Mouse (Mus musculus) liver, embryonic 14.5 days (tissue): ENCODE results near the gene Rangap1.

Experiments
- CTCF ChIP-seq: IDR thresholded peaks from 2 replicates; pipeline ENCODE4 v1.5.1; 2016; ENCODE audit warnings: antibody characterized with exemption, low read depth, control low read depth
- EP300 ChIP-seq: IDR thresholded peaks from 2 replicates; pipeline ENCODE4 v1.6.1; 2016; ENCODE audit warnings: antibody characterized with exemption, low read depth

DNA sequence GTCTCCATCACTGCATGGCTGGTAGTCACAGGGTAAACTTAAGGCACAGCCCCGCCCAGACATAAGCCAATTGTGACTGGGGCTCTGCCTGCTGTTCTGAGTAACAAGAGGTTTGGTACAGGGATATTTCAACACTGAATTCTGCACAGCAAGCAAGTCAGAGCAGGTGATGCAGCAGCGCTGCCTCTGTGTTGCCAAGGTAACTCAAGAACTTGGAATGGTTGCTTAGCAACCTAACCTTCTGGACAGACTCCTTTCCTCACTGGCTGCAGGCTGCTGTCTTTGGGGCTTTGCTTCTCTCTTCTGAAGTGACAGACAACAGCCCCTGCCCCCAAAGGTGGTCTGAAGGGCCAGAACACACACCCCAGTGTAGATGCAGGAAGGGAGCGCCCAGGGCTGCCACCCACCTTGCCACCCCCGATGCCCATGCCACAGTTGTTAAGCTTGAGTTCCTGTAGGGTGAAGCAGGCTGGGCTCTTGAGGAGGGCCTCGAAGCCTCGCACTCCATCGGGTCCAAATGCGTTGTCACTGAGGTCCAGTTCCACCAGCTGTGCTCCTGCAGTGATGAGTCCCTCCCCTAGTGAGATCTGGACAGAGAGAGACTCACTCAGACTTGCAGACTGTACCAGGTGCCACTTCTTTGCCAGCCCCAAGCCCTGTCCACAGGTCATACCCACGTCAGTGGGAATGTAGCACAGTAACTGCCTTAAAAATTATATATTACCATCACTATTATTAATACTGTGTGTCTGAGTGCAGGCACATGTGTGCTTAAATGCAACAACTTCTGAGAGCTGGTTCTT, 26.8 kb downstream of the Rangap1 start:
- TF ChIP-seq CTCF (no peak), EP300 (no peak)
